Mouse (Mus musculus) kidney, adult 9 months (tissue): ENCODE data around the gene 2310033P09Rik.

Source experiments
- DNase-seq: peaks from one replicate; pipeline ENCODE4 v3.0.0; 2022

The 2310033P09Rik gene

GRCm38 (mm10) chr11:59208153-59208831 lies at the start of gene 2310033P09Rik:
2310033P09Rik (plus strand) TSS chr11:59208321.
- DNase-seq = peak; percentile 94

- no peak for DNase-seq
Observed at GRCm38 (mm10) chr11:59159099-59159498, 49.0 kb upstream of the 2310033P09Rik start.

GRCm38 (mm10) chr11:59159558-59159957 lies 48.6 kb upstream of the 2310033P09Rik start:
- DNase-seq = no peak

- no peak for DNase-seq
Observed at GRCm38 (mm10) chr11:59161398-59161797, 46.7 kb upstream of the 2310033P09Rik start.

GRCm38 (mm10) chr11:59162443-59163254 lies 45.5 kb upstream of the 2310033P09Rik start:
- DNase-seq = peak; percentile 26

GRCm38 (mm10) chr11:59163255-59164236 lies 44.6 kb upstream of the 2310033P09Rik start, which contains the start of gene Iba57:
Iba57 (minus strand) TSS chr11:59163739.
- DNase-seq = peak; percentile 99

- no peak for DNase-seq
Observed at GRCm38 (mm10) chr11:59164384-59164783, 43.7 kb upstream of the 2310033P09Rik start.

- peak; percentile 36 for DNase-seq
Observed at GRCm38 (mm10) chr11:59165616-59166241, 42.4 kb upstream of the 2310033P09Rik start.

- no peak for DNase-seq
Observed at GRCm38 (mm10) chr11:59169807-59170206, 38.3 kb upstream of the 2310033P09Rik start.

GRCm38 (mm10) chr11:59170549-59170948 lies 37.6 kb upstream of the 2310033P09Rik start:
- no peak for DNase-seq

GRCm38 (mm10) chr11:59174189-59174838 lies 33.8 kb upstream of the 2310033P09Rik start:
- no peak for DNase-seq

GRCm38 (mm10) chr11:59176475-59176874 lies 31.6 kb upstream of the 2310033P09Rik start:
- DNase-seq = no peak

GRCm38 (mm10) chr11:59176921-59177320 lies 31.2 kb upstream of the 2310033P09Rik start:
- no peak for DNase-seq

GRCm38 (mm10) chr11:59182864-59183331 lies 25.2 kb upstream of the 2310033P09Rik start, which contains the start of gene Gjc2:
Gjc2 (minus strand) TSS chr11:59183213.
- peak; percentile 29 for DNase-seq

- peak; percentile 70 for DNase-seq
Observed at GRCm38 (mm10) chr11:59183821-59184220, 24.3 kb upstream of the 2310033P09Rik start.

- no peak for DNase-seq
Observed at GRCm38 (mm10) chr11:59185490-59185889, 22.6 kb upstream of the 2310033P09Rik start.

GRCm38 (mm10) chr11:59187706-59188105 lies 20.4 kb upstream of the 2310033P09Rik start:
- no peak for DNase-seq

- peak; percentile 94 for DNase-seq
Observed at GRCm38 (mm10) chr11:59191231-59192058, 16.7 kb upstream of the 2310033P09Rik start.

- no peak for DNase-seq
Observed at GRCm38 (mm10) chr11:59192059-59192386, 16.1 kb upstream of the 2310033P09Rik start, which contains the start of gene Guk1. Guk1 (minus strand) TSS chr11:59192212.

- DNase-seq = no peak
Observed at GRCm38 (mm10) chr11:59196230-59196629, 11.9 kb upstream of the 2310033P09Rik start.
